Mouse (Mus musculus): ENCODE measurements at regions not wholly inside any gene's neighbourhood (a gene's known extent, or its start where the extent isn't known, plus 50 kb on each side); places are given as distances from the start of the nearest gene placed in this dataset.

GRCm38 (mm10) chr17:41144523-41144922 is 209.7 kb upstream of the Cenpq start:
- H3K36me3 ChIP-seq = no peaks in the 10 kb centered on the region
- no peaks in the 10 kb centered on the region for H3K4me1 ChIP-seq
- H3K27me3 ChIP-seq (replicated peaks) = no peaks in the 10 kb centered on the region
- H3K27ac ChIP-seq (replicated peaks) = no peak overlapping the region
- ATAC-seq (ENCODE audit: low FRiP score) = no peak
- no peak overlapping the region for H3K4me2 ChIP-seq
- H3K4me3 ChIP-seq (replicated peaks) = no peak overlapping the region
- H3K9ac ChIP-seq (replicated peaks) = no peak overlapping the region
- no peaks in the 10 kb centered on the region for H3K9me3 ChIP-seq (replicated peaks)
- WGBS = 88% methylated on average over 4 of the region's 4 CpGs

- H3K27me3 ChIP-seq (replicated peaks) = no peaks in the 10 kb centered on the region
- WGBS = 1% methylated on average over 4 of the region's 4 CpGs
- ATAC-seq (ENCODE audit: low FRiP score) = no peak
These were observed 190.7 kb upstream of the Cenpq start for GRCm38 (mm10) chr17:41125582-41125981.

GRCm38 (mm10) chr17:41122939-41123338 is 188.1 kb upstream of the Cenpq start:
- H3K4me3 ChIP-seq (replicated peaks) = no peak overlapping the region
- no peaks in the 10 kb centered on the region for H3K36me3 ChIP-seq
- H3K27me3 ChIP-seq (replicated peaks) = no peaks in the 10 kb centered on the region
- no peak overlapping the region for H3K27ac ChIP-seq (replicated peaks)
- 0 out of 2 replicates have a peak, but pooled peaks cover 3% of the 10 kb centered on the region for H3K4me1 ChIP-seq
- no peak overlapping the region for H3K4me2 ChIP-seq
- no peak overlapping the region for H3K9ac ChIP-seq (replicated peaks)
- no peak for ATAC-seq (ENCODE audit: low FRiP score)
- H3K9me3 ChIP-seq (replicated peaks) = no peaks in the 10 kb centered on the region

More at GRCm38 (mm10) chr17:41125582-41125981, 190.7 kb upstream of the Cenpq start:
- H3K4me3 ChIP-seq (replicated peaks) = no peak overlapping the region
- no peak overlapping the region for H3K4me2 ChIP-seq
- H3K9me3 ChIP-seq (replicated peaks) = no peaks in the 10 kb centered on the region
- H3K9ac ChIP-seq (replicated peaks) = no peak overlapping the region
- 0 out of 2 replicates have a peak, but pooled peaks cover 3% of the 10 kb centered on the region for H3K4me1 ChIP-seq
- H3K27ac ChIP-seq (replicated peaks) = no peak overlapping the region
- no peaks in the 10 kb centered on the region for H3K36me3 ChIP-seq

- Histone ChIP-seq H3K4me3 (replicated peaks) (no peak overlapping the region), H3K4me2 (no peak overlapping the region), H3K27me3 (replicated peaks) (no peaks in the 10 kb centered on the region), H3K4me1 (no peaks in the 10 kb centered on the region), H3K9ac (replicated peaks) (no peak overlapping the region), H3K9me3 (replicated peaks) (no peaks in the 10 kb centered on the region), H3K27ac (replicated peaks) (no peak overlapping the region), H3K36me3 (no peaks in the 10 kb centered on the region)
- 40% methylated on average over 4 of the region's 4 CpGs for WGBS
- ATAC-seq (ENCODE audit: low FRiP score) = peak; percentile 81
These were observed 169.1 kb upstream of the Cenpq start for GRCm38 (mm10) chr17:41103980-41104379.

- Histone ChIP-seq H3K27ac (replicated peaks) (no peak overlapping the region), H3K9ac (replicated peaks) (no peak overlapping the region), H3K36me3 (no peaks in the 10 kb centered on the region), H3K27me3 (replicated peaks) (no peaks in the 10 kb centered on the region), H3K4me2 (no peak overlapping the region), H3K4me3 (replicated peaks) (no peak overlapping the region), H3K9me3 (replicated peaks) (no peaks in the 10 kb centered on the region), H3K4me1 (no peaks in the 10 kb centered on the region)
- WGBS = 45% methylated on average over 2 of the region's 2 CpGs
- ATAC-seq (ENCODE audit: low FRiP score) = no peak
These were observed 136.0 kb upstream of the Cenpq start for GRCm38 (mm10) chr17:41070874-41071273.

Data from neural tube, embryonic 15.5 days (tissue).